Mouse (Mus musculus) left cerebral cortex, adult 11 months (tissue): ENCODE measurements around the gene Cdc20b.
"Not testable (repeated sequence)": the region's sequence is repeated elsewhere in the genome, so short reads cannot be mapped to it uniquely, and the experiment has no call there.

Experiments used
- DNase-seq: peaks from one replicate; pipeline ENCODE4 v3.0.0; 2022; ENCODE audit warnings: low spot score

Cdc20b gene

DNA sequence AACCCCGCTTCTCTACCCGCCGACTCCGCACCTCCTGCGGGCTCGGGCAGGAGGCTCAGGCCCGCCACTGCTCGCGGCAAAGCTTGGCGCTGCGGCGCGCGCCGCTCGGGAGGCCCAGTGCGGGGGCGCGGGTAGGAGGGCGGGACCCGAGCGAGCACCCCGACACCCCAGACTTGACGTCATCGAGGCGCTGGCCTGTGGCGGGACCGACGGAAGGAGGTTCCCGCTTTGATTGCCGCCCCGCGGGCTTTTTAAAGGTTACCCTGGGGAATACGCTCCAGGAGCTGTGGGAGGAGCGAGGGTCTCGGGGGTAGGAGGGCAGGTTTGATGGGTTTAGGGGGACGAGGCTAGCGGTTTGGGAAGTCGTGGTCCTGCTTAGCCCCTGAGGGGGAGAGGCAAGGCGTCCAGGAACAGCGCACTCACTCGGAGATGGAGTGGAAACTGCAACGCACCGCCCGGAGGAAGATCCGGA is at the start of gene Cdc20b:
TSS of gene Cdc20b (plus strand) at position 162 of the 472 bp plus-strand sequence.
- DNase-seq, result no peak

DNA sequence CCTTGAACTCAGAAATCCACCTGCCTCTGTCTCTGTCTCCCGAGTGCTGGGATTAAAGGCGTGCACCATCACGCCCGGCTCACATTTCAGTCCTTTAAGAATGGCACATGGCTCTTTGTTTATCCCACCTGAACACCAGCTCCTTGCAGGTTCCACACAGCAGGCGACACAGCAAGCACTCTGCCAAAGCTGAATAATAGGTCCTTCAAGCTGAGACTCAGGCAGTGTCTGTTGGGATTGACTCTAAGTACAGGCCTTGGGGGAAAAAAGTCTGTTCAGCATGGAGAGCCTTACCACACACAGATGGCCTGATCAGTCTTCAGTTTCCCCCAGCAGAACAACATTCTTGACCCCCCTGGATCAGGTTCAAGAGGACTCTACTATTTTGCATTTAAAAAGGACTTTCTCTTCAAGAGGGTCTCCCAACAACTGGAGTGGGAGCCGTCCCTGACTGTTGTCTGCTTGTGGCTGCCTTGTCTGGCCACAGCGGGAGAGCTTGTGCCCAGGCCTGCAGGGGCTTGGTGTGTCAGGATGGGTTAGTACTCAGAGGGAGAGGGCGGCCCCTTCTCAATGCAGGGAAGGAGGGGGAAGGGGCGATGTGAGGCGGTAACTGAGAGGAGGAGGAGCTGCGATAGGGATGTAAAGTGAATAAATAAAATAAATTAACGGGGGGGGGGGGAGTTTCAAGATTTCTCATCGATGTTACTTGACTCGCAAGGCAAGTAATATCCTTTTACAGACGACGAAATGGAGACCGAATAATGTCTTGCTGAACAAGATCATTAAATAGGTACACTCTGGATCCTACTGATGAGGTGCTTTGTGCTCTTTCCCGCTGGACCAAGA is 49.1 kb upstream of the Cdc20b start:
- no peak for DNase-seq

GRCm38 (mm10) chr13:112986451-112986950 is 48.4 kb upstream of the Cdc20b start:
- DNase-seq, result no peak

DNA sequence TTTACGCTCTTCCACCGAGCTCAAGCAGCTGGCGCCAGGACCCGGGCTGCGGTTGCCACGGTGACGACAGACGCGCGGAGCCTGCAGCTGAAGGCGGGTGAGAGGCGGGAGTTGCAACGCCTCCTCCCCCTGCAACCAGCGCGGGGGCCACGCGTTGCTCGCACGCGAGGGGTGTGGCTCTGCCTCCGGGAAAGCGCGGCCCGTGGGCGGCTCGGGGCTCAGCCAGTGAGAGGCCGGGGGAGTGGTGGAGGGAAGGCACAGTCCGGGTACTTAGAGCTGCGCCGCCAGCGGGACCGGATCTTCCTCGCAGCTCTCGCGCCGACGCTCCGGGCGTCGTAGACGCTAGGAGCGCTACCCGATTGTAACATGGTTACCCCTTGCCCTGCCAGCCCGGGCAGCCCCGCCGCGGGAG is 47.4 kb upstream of the Cdc20b start, which contains the start of gene Ccno:
TSS of gene Ccno (plus strand) at position 271 of the 412 bp plus-strand sequence.
- peak; percentile 87 for DNase-seq

GRCm38 (mm10) chr13:112987991-112988390 is 46.9 kb upstream of the Cdc20b start:
- DNase-seq, result no peak

GRCm38 (mm10) chr13:112988866-112989265 is 46.0 kb upstream of the Cdc20b start:
- DNase-seq, result no peak

GRCm38 (mm10) chr13:112989541-112989940 is 45.4 kb upstream of the Cdc20b start:
- DNase-seq, result no peak

DNA sequence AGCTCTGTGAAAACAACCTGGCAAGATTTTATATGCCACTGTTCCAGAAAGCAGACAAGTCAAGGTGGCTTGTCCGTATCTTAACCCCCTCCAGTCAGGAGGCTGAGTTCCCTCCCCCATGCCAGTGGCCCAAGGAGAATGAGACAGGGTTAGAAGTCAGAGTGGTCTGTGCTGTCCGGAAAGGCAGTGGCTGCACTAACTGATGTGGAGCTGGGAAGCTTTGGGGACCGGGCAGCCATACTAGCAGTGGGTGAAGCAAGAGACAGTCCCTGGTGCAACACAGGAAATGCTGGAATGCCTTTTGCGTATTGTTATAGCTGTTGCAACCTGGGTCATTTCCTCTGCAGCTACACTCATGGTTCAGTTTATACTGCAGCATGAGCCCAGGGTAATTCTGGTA is 44.6 kb upstream of the Cdc20b start:
- DNase-seq, result no peak

- no peak for DNase-seq
Observed at GRCm38 (mm10) chr13:112993531-112994152, 41.3 kb upstream of the Cdc20b start, which contains the start of gene Mcidas. Mcidas (plus strand) TSS chr13:112993845.

DNA sequence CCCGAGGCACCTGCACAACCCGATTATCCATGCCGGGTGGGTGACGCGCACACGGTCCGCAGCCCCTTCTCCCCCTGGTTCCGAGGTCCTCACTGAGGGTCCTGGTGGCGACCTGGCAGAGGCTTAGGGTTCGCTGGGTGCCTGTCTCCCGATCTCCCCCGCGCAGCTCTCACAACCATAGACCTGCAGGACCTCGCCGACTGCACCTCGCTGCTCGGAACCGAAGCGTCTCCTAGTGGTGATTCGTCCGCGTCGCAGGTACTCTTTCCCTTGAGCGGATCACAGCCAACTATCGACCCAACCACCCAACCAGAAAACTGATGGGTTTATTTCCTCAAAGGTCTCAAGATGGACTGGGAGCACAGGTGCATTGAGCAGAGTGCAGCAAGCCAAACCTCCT is 40.7 kb upstream of the Cdc20b start:
- no peak for DNase-seq

- DNase-seq, result no peak
Observed at GRCm38 (mm10) chr13:112996407-112996806, 38.5 kb upstream of the Cdc20b start.

DNA sequence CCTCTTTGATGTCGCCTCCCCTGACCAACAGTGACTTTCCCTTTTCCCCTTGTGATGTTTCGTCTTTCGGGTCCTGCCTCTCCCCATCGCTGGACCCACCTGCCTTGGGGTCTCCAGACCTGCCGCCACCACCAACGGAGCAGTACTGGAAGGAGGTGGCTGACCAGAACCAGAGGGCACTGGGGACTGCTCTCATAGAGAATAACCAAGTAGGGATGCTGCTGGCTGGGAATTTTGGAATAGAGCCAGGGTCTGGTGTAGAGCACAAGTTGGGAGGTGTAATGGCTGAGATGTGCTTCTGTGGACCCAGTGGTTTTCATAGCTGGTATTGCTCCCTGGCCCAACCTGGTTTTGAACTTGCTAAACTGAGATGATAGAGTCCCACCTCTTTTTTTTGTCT is 37.5 kb upstream of the Cdc20b start:
- no peak for DNase-seq

- DNase-seq, result peak; percentile 44
Observed at GRCm38 (mm10) chr13:112998427-112999201, 36.3 kb upstream of the Cdc20b start.

GRCm38 (mm10) chr13:113000090-113000489 is 34.8 kb upstream of the Cdc20b start:
- DNase-seq, result no peak

DNA sequence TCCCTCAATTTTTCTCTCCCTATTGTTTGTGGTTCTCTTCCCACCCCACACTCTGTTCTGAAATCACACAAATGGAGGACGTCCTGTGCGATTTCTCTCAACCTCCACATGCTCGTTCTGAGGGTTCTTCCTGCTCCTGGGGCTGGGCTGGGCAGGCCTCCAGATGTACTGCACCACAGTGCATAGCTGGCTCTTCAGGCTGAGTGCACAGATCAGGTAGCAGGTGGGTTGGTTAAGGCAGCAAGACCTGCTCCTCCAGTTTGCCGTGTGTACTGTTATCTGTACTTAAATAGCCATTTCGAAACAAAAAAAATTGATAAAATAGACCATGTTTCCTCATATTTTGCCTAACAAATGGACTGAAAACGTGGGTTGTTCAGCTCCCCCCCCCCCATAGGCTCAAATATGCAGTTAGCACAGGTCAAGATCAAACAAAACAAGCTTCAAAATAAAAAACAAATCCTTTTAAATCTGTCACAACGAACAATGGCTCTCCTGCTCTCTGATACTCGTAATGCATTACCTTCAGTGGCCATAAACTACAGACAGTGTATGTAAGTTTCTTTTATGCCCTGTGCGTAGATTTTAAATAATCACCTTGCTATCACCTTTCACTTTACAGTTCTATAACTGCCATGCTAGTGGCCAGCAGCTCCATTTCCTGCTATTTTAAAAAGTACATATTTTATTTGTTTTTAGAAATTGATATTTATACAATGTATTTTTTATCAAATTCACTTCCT is 34.2 kb upstream of the Cdc20b start:
- no peak for DNase-seq

- DNase-seq, result no peak
Observed at GRCm38 (mm10) chr13:113012683-113013082, 22.2 kb upstream of the Cdc20b start.

GRCm38 (mm10) chr13:113013174-113013953 is 21.5 kb upstream of the Cdc20b start:
- not testable (repeated sequence) for DNase-seq

DNA sequence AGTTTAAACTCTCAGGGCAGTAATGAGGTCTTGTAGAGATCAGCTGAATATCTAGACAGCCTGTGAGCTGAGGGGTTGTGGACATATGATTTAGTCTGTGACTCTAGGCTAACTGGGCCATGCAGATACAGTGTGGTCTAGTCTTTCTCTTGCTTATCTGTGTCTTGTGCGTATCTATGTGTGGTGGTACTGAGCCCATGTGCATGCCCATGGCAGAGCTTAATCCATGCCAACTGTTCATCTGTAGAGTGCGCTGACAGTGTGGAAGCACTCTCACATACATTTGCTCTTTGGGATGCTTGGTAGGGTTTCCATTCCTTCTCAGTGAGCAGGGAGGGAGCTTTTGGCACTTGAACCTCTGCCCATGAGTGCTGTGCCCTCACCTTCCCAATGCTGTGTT is 13.4 kb upstream of the Cdc20b start:
- no peak for DNase-seq

GRCm38 (mm10) chr13:113022467-113022866 is 12.4 kb upstream of the Cdc20b start:
- no peak for DNase-seq

DNA sequence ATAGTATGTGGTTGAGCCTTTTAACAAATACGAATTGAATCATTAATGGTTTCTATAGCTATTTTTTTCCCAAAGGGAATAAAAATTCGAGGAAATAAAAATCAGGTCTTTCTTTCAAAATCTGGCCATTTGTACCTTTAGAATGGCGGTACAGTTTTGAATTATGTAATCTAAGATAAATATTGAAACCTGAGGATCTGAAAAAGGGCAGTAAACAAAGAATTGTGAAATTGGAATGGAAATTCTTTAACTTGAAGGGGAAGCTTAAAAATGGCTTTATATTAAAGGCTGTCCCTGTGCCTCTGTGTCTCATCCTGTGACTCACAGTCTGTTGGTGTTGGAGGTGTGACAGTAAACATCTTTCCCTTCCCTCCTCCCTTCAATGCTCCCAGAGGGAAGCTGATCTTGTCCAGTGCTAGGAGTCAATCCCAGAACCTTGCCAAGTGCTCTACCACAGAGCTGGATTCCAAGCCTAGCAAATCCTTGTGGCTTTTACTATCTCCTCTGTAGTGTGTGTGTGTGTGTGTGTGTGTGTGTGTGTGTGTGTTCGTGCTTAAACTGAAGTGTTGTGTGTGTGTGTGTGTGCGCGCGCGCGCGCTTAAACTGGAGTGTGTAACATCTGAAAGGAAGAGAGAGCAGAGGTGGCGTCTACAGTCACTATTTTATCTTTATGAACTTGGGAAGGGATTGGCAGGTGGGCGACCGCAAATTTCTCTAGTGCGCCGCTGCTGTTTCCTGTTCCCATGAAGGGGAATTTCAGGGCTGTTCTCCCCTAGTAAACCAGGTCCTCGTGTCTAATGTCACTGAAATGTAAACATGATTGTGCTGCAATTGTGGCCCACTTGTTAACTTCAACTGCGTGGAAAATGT is 11.4 kb upstream of the Cdc20b start:
- DNase-seq, result no peak
